Mouse (Mus musculus) heart, postnatal 4 days (tissue): ENCODE results near the gene Flvcr2. TPM values are rescaled to one million over a fixed set of nuclear protein-coding genes. Genes with fewer than 3 reads are reported as not detected.
"Not testable (repeated sequence)": the region's sequence is repeated elsewhere in the genome, so short reads cannot be mapped to it uniquely, and the experiment has no call there.

Experiments
- DNase-seq: peaks from one replicate; pipeline ENCODE4 v3.0.0; 2021
- total RNA-seq, 2 experiments: library from RNA; stranded (reverse); gene quantifications; 2 replicates each; pipeline ENCODE4 v1.2.3; 2021

The Flvcr2 gene
- 1 to 10 TPM; 4.9 to 6.0 TPM for total RNA-seq

- DNase-seq: peak; percentile 86
Observed at GRCm38 (mm10) chr12:85745827-85746695, at the start of gene Flvcr2. Flvcr2 (plus strand) TSS chr12:85746539.

GRCm38 (mm10) chr12:85698179-85698578 is 48.2 kb upstream of the Flvcr2 start:
- DNase-seq: not testable (repeated sequence)

DNA sequence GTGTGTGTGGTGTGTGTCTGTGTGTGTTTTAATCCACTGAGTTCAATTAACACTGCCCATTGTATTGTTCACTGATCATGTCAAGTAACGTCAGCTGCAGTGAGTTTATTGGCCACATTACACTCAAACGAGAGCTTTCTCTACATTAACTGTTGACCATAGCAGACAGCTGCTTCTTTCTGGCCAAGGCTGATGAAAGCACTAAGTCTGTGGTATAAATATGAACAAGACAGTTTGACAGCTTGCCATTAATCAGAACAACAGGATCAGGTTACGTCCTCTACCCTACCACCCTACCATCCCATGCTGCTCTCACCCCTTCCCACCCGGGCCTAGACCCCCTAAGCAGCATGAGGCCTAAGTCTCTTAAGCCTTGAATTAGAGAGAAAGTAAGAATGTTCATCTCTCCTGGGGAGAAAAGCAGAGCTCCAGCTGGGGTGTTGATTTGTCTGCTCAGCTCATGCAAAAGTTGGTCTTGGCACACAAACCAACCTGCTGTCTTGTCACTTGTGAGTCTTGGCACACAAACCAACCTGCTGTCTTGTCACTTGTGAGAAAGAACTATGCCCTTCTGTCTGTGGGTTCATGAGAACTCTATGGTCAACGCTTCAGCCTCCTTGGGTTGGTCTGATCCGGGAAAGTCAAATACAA is 46.0 kb upstream of the Flvcr2 start:
- no peak for DNase-seq

- no peak for DNase-seq
Observed at GRCm38 (mm10) chr12:85700842-85701223, 45.5 kb upstream of the Flvcr2 start.

DNA sequence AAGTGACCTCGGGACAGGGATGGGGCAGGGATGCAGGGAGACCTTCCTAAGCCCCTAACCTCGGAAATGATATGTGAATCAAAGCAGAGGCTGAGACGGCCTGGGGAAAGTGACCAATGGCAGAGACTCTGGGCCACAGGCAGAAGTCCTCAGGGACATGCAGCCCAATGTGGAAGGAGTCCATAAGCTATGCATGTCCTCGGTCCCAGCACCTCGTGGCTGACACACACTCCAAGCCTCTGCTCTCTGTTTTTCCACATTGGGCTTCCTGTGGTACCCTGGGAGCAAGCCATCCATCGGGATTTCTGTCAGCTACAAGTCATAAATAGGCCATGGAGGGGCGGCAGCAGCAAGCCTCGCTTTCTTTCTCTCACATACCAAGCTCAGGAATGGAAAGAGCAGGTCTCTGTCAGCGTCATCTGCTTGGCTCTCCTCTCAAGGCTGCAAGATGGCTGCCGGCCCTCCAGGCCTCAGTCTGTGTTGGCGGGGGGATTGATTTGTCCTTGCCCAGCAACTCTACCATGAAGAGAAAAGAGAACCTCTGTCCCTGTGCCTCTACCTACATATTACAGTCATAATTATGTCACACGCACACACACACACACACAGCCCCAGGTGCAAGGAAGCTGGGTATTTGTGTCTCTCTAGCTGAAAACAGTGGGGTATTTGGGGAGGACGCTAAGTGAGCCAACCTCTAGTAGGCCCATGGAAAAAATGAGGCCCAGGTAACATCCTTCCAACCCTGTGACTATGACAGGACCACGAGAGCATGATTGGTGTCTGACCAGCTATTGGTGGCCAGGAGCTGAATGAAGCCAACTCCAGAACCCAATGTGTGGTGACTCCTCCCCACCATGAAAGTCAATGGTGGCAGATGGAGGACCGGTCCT is 43.9 kb upstream of the Flvcr2 start:
- DNase-seq: no peak

DNA sequence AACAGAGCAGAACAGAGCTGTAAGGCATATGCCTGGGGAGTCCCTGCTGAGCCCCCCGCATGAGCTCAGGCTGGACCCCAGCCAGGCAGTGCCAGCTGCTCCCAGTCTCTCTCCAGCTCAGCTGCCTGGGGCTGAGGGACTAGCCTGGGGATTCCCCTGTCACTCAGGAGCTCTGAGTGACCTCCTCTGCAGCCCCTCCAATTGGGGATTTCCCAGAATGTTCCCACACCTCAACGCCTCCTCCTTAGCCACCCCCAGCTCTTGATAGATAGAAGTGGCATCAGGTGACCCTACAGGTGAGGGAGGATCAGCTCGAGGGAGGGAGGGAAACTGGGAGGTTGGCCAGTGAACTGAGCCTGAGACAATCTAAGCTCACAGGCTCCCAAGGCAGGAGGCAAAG is 42.8 kb upstream of the Flvcr2 start:
- DNase-seq: no peak

GRCm38 (mm10) chr12:85704566-85704965 is 41.8 kb upstream of the Flvcr2 start:
- no peak for DNase-seq

DNA sequence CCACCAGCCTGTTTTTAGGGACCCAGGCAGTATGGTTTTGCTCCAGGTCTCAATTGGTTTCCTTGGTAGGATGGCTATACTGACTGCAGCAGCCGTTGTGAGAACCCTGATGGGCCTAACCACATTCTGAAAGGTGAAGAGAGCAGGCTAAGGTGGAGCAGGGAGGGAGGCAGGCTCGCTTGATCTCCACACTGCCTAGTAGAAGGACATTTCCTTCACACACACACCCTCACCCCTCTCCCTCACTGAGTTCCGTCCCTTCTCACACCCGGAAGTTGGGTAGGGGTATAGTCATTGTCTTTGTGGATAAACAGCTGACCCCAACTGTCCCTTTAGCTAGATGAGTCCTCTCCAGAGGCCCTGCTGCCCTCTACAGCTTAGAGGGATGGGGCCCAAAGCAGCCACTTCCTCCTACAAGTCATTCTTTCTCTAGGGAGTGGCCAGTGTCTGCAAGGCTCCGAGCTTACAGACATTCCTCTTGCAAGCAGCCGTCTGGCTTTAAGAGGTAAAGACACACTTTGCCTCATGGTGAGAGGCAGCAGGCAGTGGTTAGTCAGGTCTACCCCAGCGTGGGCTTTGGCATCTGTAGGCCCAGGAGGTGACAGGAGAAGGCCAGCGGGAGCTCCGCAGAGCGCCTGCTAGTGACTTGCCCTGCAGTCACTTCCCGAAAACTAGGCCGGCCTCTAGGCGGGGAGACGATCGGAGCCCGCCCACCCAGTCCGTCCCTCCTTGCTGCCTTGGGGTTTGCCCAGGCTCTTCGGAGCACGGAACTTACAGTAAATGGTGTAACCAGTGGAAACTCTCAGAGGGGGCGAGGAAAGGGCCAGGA is 41.1 kb upstream of the Flvcr2 start:
- DNase-seq: peak; percentile 85

DNA sequence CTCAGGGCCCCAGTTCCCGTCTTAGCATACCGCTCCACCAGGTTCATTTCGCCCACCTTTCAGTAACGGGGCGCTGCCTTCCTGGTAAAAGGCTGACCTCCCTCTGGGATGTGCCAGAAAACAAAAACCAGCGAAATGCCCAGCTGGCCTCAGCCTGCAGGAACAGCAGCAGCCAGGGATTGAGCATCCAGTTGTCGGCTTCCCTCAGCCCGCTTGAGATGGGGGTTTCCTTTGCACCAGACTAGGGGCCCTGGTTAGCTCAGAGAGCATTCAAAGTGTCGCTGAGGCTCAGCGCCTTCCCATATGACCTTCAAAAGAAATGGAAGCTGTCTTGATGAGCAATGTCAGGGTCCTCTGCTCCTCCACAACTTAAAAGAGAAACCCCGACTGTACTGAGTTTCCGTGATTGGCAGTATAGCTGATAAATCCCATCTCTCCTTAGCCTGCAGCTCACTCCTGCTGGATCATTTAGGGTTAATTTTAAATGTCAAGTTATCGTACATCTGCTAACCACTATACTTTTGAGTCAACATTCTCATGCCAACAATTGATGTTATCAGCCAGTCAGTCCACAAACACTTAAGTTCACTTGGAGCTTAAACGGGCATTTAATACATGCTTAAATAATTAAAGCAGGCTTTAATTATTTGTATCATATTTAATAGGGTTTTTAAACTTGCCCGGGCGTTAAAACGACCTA is 40.4 kb upstream of the Flvcr2 start:
- no peak for DNase-seq

- no peak for DNase-seq
Observed at GRCm38 (mm10) chr12:85706906-85707305, 39.4 kb upstream of the Flvcr2 start.

- DNase-seq: no peak
Observed at GRCm38 (mm10) chr12:85707391-85707790, 38.9 kb upstream of the Flvcr2 start.

GRCm38 (mm10) chr12:85708556-85708955 is 37.8 kb upstream of the Flvcr2 start:
- no peak for DNase-seq

DNA sequence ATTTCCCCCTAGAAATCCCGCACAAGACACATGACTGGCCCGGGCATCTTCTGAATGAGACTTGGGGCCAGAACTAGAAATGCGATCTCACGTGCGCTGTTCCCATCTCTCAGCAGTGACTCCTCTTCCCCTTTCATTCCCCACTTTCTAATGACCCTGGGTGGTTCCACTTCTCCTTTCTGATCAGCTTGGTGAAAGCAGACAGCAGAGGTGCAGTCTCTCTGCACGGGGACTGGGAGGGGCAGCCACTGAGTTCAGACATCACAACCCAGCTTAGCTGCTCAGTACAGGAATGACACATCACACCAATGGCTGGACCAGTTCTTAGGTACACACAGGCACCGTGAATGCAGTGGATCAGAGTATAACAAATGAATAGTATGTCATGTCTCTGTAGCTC is 35.6 kb upstream of the Flvcr2 start:
- no peak for DNase-seq

DNA sequence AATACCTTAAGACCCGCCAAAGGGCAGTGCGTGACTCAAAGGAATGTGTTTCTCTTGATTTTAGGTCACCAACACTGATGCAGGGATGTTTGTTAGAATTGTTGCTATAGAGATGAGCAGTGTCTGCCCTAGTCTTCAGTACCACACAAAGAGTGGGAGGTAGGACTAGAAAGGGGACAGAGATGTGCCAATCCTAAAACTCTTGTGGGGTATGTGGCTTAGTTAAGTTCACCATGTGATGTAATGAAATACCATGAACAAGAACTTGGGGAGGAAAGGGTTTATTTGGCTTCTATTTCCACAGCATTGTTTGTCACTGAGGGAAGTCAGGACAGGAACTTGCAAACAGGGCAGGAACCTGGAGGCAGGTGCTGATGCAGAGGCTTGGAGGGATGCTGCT is 33.8 kb upstream of the Flvcr2 start:
- no peak for DNase-seq

GRCm38 (mm10) chr12:85714126-85714525 is 32.2 kb upstream of the Flvcr2 start:
- no peak for DNase-seq

- DNase-seq: no peak
Observed at GRCm38 (mm10) chr12:85725306-85725705, 21.0 kb upstream of the Flvcr2 start.

DNA sequence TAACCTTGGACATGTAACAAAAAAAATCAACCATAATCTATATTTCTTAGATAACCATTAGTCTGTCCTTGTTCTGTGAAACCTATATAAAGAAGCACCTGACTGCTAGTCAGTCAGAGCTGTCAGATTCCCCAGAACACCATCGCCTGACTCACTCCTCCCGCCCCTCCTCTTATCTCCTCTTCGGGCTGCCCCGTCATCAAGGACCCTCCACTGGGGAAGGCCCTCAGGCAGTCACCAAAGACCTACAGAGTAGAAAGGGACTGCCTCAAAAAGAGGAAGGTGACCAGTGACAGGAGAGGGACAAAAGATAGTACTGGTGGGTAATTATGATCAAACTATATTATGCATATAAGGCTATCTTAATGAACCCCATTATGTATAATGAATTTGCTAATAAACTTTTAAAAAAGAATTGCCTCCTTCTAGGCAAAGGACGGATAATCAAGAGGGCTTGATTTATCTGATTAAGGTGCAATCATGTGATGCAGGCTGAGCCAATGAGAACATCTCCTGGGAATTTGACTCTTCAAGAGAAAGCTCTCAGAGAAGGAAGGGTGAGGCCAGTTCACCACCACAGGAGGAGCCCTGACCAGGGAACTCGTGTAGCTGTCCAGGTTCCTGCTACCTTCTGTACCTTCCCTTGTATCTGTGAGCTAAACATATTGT is 19.5 kb upstream of the Flvcr2 start:
- no peak for DNase-seq

DNA sequence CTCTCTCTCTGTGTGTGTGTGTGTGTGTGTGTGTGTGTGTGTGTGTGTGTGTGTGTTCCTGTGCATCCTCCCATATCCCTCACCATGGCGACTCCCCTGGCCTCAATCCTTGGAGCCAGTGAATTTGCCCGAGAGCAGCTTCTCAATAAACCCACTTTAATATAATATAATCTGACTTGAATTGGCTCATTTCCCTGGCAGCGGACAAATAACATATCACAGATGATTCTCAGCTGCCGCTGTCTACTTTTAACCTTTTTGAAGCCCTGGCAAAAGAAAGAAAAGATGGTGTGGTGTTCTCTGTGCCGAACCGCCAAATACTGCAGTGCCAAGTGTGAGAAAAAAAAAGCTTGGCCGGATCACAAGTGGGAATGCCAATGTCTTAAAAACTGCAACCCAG is 18.2 kb upstream of the Flvcr2 start:
- no peak for DNase-seq

DNA sequence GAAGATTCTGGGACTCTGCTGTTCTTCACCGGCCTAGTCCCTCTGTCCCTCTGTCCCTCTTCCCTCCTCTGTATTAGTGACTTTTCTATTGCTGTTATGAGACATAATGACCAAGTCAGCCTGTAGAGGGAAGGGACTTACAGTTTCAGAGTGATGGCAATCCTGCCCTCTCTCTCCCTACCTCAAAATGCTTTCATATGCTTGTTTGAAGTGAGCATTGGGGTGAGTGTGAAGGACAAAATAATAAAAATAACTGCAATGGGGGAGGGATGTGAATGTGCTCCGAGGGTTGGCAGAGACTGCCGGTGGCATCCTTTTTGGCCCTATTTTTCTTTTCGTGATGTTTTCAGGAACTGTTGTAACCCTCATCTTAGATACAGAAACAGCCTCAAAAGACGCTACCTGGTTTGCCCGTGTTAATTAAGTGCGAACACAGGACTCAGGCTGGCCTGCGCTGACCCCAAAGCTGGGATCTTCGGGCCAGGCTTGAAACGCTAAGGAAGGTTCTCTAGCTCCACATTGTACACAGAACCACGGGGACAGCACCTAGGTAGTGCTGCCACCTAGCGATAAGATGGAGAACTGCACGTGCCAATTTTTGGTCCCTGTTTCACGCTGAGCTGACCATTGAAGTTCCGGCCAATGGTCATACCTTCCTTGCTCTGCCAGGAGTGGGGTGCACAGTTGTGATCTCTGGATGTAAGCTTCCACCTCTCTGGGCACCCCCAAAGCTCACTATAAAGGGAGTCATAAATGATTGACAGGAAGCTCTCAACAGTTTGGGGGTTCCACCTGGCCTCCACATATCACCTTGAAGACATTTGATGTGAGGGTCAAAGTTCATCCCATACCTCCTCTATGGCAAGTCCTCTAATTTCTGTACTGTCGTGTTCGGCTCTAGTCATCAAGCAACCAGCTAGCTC is 17.1 kb upstream of the Flvcr2 start:
- DNase-seq: peak; percentile 83

- no peak for DNase-seq
Observed at GRCm38 (mm10) chr12:85729945-85730290, 16.4 kb upstream of the Flvcr2 start.
